12 mouse cellular contexts compared by ENCODE assay signal in genomic region chr1:35850191-35850545, GRCm38 (mm10).
DNase-seq lines count a peak whose midpoint lies in the region; ATAC-seq and TF ChIP-seq lines count a peak whose summit lies in the region.
"Had no signal": no experiment of that assay in that cellular context is flagged by ENCODE, and none has a peak within 500 bp of the region (broad histone marks: within the 10 kb centered on the region; RNA-seq: fewer than 3 reads in every experiment).

No protein-coding gene starts in this region.

- H3K4me3 ChIP-seq in intestine, embryonic 14.5 days (ENCODE audit: low read depth, low read length) = no peak overlapping the region
- no peak overlapping the region for H3K4me3 ChIP-seq in intestine, embryonic 15.5 days (replicated peaks)
- H3K4me3 ChIP-seq in E14TG2a.4 (replicated peaks; ENCODE audit: low read length) = peak overlapping the region; percentile 39
- H3K4me3 ChIP-seq in lung, embryonic 15.5 days = 0 out of 2 replicates have a peak overlapping the region, but pooled peaks have one; percentile 1
- H3K4me3 ChIP-seq: limb, embryonic 13.5 days had no signal

- TF ChIP-seq CTCF in E14TG2a.4 (conservative IDR thresholded peaks at IDR 0.05; ENCODE audit: low read length) = no peak

- no peaks in the 10 kb centered on the region for H3K27me3 ChIP-seq in intestine, embryonic 14.5 days (replicated peaks; ENCODE audit: control insufficient read depth, insufficient read depth, low read length)
- no peaks in the 10 kb centered on the region for H3K27me3 ChIP-seq in intestine, embryonic 15.5 days (replicated peaks)
- H3K27me3 ChIP-seq in E14TG2a.4 (ENCODE audit: insufficient read depth, low read length) = no peaks in the 10 kb centered on the region
- no peaks in the 10 kb centered on the region for H3K27me3 ChIP-seq in lung, embryonic 15.5 days
- H3K27me3 ChIP-seq: limb, embryonic 13.5 days; Patski had no signal

- peak; percentile 48 for DNase-seq in intestine, embryonic 14.5 days (ENCODE audit: low spot score)
- peak; percentile 47 for DNase-seq in ES-CJ7 (ENCODE audit: low read depth, low spot score)
- DNase-seq in ovary, postnatal 10 days (ENCODE audit: low spot score) = no peak
- no peak for DNase-seq in thymus, postnatal 25 days
- DNase-seq: kidney, postnatal 10 days; thymus, postnatal 36 days had no signal

- no peaks in the 10 kb centered on the region for H3K4me1 ChIP-seq in intestine, embryonic 14.5 days (replicated peaks; ENCODE audit: control insufficient read depth, insufficient read depth, low read length)
- H3K4me1 ChIP-seq in intestine, embryonic 15.5 days (replicated peaks) = no peaks in the 10 kb centered on the region
- H3K4me1 ChIP-seq in E14TG2a.4 (replicated peaks; ENCODE audit: low read depth, low read length) = peaks cover 32% of the 10 kb centered on the region
- peaks cover 5% of the 10 kb centered on the region; the same call in 1 of the 2 replicates for H3K4me1 ChIP-seq in lung, embryonic 15.5 days

- H3K9me3 ChIP-seq in intestine, embryonic 14.5 days (ENCODE audit: control insufficient read depth, low read length) = no peaks in the 10 kb centered on the region
- no peaks in the 10 kb centered on the region for H3K9me3 ChIP-seq in intestine, embryonic 15.5 days
- no peaks in the 10 kb centered on the region for H3K9me3 ChIP-seq in E14TG2a.4 (ENCODE audit: low read length)
- no peaks in the 10 kb centered on the region for H3K9me3 ChIP-seq in lung, embryonic 15.5 days
- H3K9me3 ChIP-seq: limb, embryonic 13.5 days had no signal

- no peak overlapping the region for H3K9ac ChIP-seq in intestine, embryonic 14.5 days (ENCODE audit: low read length)
- H3K9ac ChIP-seq in intestine, embryonic 15.5 days = no peak overlapping the region
- H3K9ac ChIP-seq in lung, embryonic 15.5 days = no peak overlapping the region
- H3K9ac ChIP-seq: limb, embryonic 13.5 days had no signal

- no peak overlapping the region for H3K27ac ChIP-seq in intestine, embryonic 14.5 days (ENCODE audit: low read depth)
- no peak overlapping the region for H3K27ac ChIP-seq in intestine, embryonic 15.5 days
- H3K27ac ChIP-seq in lung, embryonic 15.5 days = no peak overlapping the region
- H3K27ac ChIP-seq: limb, embryonic 13.5 days had no signal

- H3K36me3 ChIP-seq in intestine, embryonic 14.5 days (ENCODE audit: control insufficient read depth, insufficient read depth, low read length) = no peaks in the 10 kb centered on the region
- no peaks in the 10 kb centered on the region for H3K36me3 ChIP-seq in intestine, embryonic 15.5 days
- H3K36me3 ChIP-seq in E14TG2a.4 (ENCODE audit: insufficient read depth, low read length) = no peaks in the 10 kb centered on the region
- no peaks in the 10 kb centered on the region for H3K36me3 ChIP-seq in lung, embryonic 15.5 days
- H3K36me3 ChIP-seq: limb, embryonic 13.5 days had no signal

- H3K4me2 ChIP-seq in intestine, embryonic 14.5 days (ENCODE audit: low read length) = no peak overlapping the region
- H3K4me2 ChIP-seq in intestine, embryonic 15.5 days (replicated peaks) = no peak overlapping the region
- peak overlapping the region; percentile 7 for H3K4me2 ChIP-seq in lung, embryonic 15.5 days
- H3K4me2 ChIP-seq: limb, embryonic 13.5 days; midbrain, embryonic 11.5 days had no signal

- 69% methylated on average over 8 of the region's 8 CpGs for WGBS in intestine, embryonic 14.5 days
- WGBS in intestine, embryonic 15.5 days = 59% methylated on average over 8 of the region's 8 CpGs
- WGBS in lung, embryonic 15.5 days = 64% methylated on average over 8 of the region's 8 CpGs

- no peak for ATAC-seq in intestine, embryonic 14.5 days (replicated peaks; ENCODE audit: low FRiP score, low TSS enrichment, low read depth)
- ATAC-seq in intestine, embryonic 15.5 days = no peak
- 0 out of 2 replicates have a peak, but pooled peaks have one; percentile 23 for ATAC-seq in lung, embryonic 15.5 days (ENCODE audit: borderline replicate concordance, extremely low read depth, low FRiP score, low TSS enrichment)
- ATAC-seq: Patski had no signal

Comparison
In these comparisons a context has a peak if more than half of its experiments do, and no peak if none do; other contexts are left out.
1. DNase-seq: peak in intestine, embryonic 14.5 days (single experiment) and ES-CJ7 (single experiment); none in ovary, postnatal 10 days (single experiment) and thymus, postnatal 25 days (single experiment).
2. H3K4me3 ChIP-seq: peak in E14TG2a.4 (single experiment) and lung, embryonic 15.5 days (single experiment); none in intestine, embryonic 14.5 days (single experiment) and intestine, embryonic 15.5 days (single experiment).